Mouse (Mus musculus): ENCODE measurements around the gene Samd4.

GRCm38 (mm10) chr14:46882431-46883067 lies at the start of gene Samd4:
- TF ChIP-seq CTCF (IDR thresholded peaks at IDR 0.05; ENCODE audit: low read depth, low read length): peak; percentile 52
- TF ChIP-seq POLR2A (IDR thresholded peaks at IDR 0.05; ENCODE audit: extremely low read depth, insufficient read depth, low read length): peak; percentile 78
